Mouse (Mus musculus) embryonic facial prominence, embryonic 14.5 days (tissue): ENCODE results near the gene Mrpl11. TPM values are rescaled to one million over a fixed set of nuclear protein-coding genes. Genes with fewer than 3 reads are reported as not detected.
A peak's percentile ranks its signal among the peaks of the same experiment; 100 is the strongest.

Experiments
- ATAC-seq: fragments of 200-750 bp; cut with Nextera tagmentation; 2 replicates; pipeline ENCODE4 v1.8.0; 2017; ENCODE audit warnings: low read depth, moderate number of reproducible peaks, moderate TSS enrichment
- DNase-seq: peaks from one replicate; pipeline ENCODE4 v3.0.0-alpha.2; 2015; ENCODE audit warnings: low spot score
- H3K27ac ChIP-seq: fragments of 300-500 bp; sonication (generic); replicated peaks from 2 replicates; pipeline ENCODE4 v1.5.1; 2014; ENCODE audit warnings: low read depth, mild to moderate bottlenecking, low read length, moderate library complexity
- H3K27me3 ChIP-seq: fragments of 300-500 bp; sonication (generic); replicated peaks from 2 replicates; pipeline ENCODE4 v1.6.1; 2014; ENCODE audit warnings: low read length; ENCODE audit not compliant: control insufficient read depth, insufficient read depth
- H3K36me3 ChIP-seq: fragments of 300-500 bp; sonication (generic); 2 replicates; pipeline ENCODE4 v1.6.1; 2014; ENCODE audit warnings: low read length, mixed read lengths; ENCODE audit not compliant: control insufficient read depth, insufficient read depth
- H3K4me1 ChIP-seq: fragments of 300-500 bp; sonication (generic); 2 replicates; pipeline ENCODE4 v1.6.1; 2014; ENCODE audit warnings: antibody characterized with exemption, low read length; ENCODE audit not compliant: control insufficient read depth, insufficient read depth
- H3K4me2 ChIP-seq: fragments of 300-500 bp; sonication (generic); 2 replicates; pipeline ENCODE4 v1.6.1; 2014; ENCODE audit warnings: low read depth, mild to moderate bottlenecking, low read length, moderate library complexity, mixed read lengths
- H3K4me3 ChIP-seq: fragments of 300-500 bp; sonication (generic); 2 replicates; pipeline ENCODE4 v1.5.1; 2014; ENCODE audit warnings: low read depth, mild to moderate bottlenecking, low read length
- H3K9ac ChIP-seq: fragments of 300-500 bp; sonication (generic); 2 replicates; pipeline ENCODE4 v1.6.1; 2014; ENCODE audit warnings: low read depth, mild to moderate bottlenecking, low read length, moderate library complexity, mixed read lengths
- H3K9me3 ChIP-seq: fragments of 300-500 bp; sonication (generic); 2 replicates; pipeline ENCODE4 v1.6.1; 2016; ENCODE audit warnings: low read length; ENCODE audit not compliant: control insufficient read depth
- WGBS: fragments of 180-500 bp; shearing (Covaris S2); extraction: QIAGEN DNeasy Blood & Tissue Kit; methylation state at CpG from one replicate; pipeline ENCODE4 v1.1.7; 2014; 5-methylcytosine and 5-hydroxymethylcytosine counted together
- polyA plus RNA-seq: library from polyadenylated mRNA; unstranded; fragments of >200 nt; fragmentation: Nextera tagmentation; extraction: Ambion mirVana; gene quantifications from 2 replicates; pipeline ENCODE4 v1.2.1, GENCODE M21; 2014

Gene Mrpl11
- polyA plus RNA-seq, 1 experiment from 2014 or later, result 109 TPM

- Histone ChIP-seq H3K9ac (no peak overlapping the region), H3K27me3 (peaks cover 50% of the 10 kb centered on the region), H3K4me2 (0 out of 2 replicates have a peak overlapping the region, but pooled peaks have one; percentile 2), H3K4me3 (no peak overlapping the region), H3K27ac (no peak overlapping the region), H3K9me3 (no peaks in the 10 kb centered on the region), H3K4me1 (0 out of 2 replicates have a peak, but pooled peaks cover 3% of the 10 kb centered on the region), H3K36me3 (no peaks in the 10 kb centered on the region)
- DNase-seq (no peak), ATAC-seq (no peak)
- 24% methylated on average over 39 of the region's 47 CpGs for WGBS
Measured at GRCm38 (mm10) chr19:4989434-4990255, 27.7 kb downstream of the Mrpl11 start.

GRCm38 (mm10) chr19:4990256-4990625 lies 28.3 kb downstream of the Mrpl11 start, which contains the start of gene Npas4:
TSS of gene Npas4 (minus strand) at chr19:4990316.
- Histone ChIP-seq H3K27me3 (peaks cover 45% of the 10 kb centered on the region), H3K27ac (no peak within 1 kb of the TSS)
- WGBS, result 25% methylated on average over 4 of the region's 4 CpGs

GRCm38 (mm10) chr19:4990716-4991115 lies 28.8 kb downstream of the Mrpl11 start:
- Histone ChIP-seq H3K4me2 (no peak overlapping the region), H3K36me3 (no peaks in the 10 kb centered on the region)
- ATAC-seq, result no peak

More at GRCm38 (mm10) chr19:4990256-4990625, 28.3 kb downstream of the Mrpl11 start, which contains the start of gene Npas4:
- Histone ChIP-seq H3K4me2 (0 out of 2 replicates have a peak within 1 kb of the TSS, but pooled peaks have one; percentile 2), H3K4me1 (0 out of 2 replicates have a peak, but pooled peaks cover 3% of the 10 kb centered on the region), H3K36me3 (no peaks in the 10 kb centered on the region), H3K9ac (no peak within 1 kb of the TSS), H3K4me3 (no peak within 1 kb of the TSS), H3K9me3 (no peaks in the 10 kb centered on the region)
- ATAC-seq (no peak), DNase-seq (no peak)

GRCm38 (mm10) chr19:4992371-4992770 lies 30.4 kb downstream of the Mrpl11 start:
- H3K27ac ChIP-seq, result no peak overlapping the region
- 13% methylated on average over 8 of the region's 8 CpGs for WGBS
- no peak overlapping the region for H3K9ac ChIP-seq
- H3K4me2 ChIP-seq, result no peak overlapping the region
- no peak overlapping the region for H3K4me3 ChIP-seq
- no peak for DNase-seq
- H3K9me3 ChIP-seq, result no peaks in the 10 kb centered on the region
- H3K4me1 ChIP-seq, result 0 out of 2 replicates have a peak, but pooled peaks cover 3% of the 10 kb centered on the region
- H3K36me3 ChIP-seq, result no peaks in the 10 kb centered on the region
- ATAC-seq, result no peak
- peaks cover 43% of the 10 kb centered on the region for H3K27me3 ChIP-seq

More at GRCm38 (mm10) chr19:4990716-4991115, 28.8 kb downstream of the Mrpl11 start:
- WGBS, result 2% methylated on average over 18 of the region's 22 CpGs
- no peak overlapping the region for H3K4me3 ChIP-seq
- H3K27me3 ChIP-seq, result peaks cover 43% of the 10 kb centered on the region
- no peak overlapping the region for H3K27ac ChIP-seq
- H3K9ac ChIP-seq, result no peak overlapping the region
- H3K9me3 ChIP-seq, result no peaks in the 10 kb centered on the region
- 0 out of 2 replicates have a peak, but pooled peaks cover 3% of the 10 kb centered on the region for H3K4me1 ChIP-seq
- no peak for DNase-seq

- peak; percentile 55; the same call in 1 of the 2 replicates for ATAC-seq
- Histone ChIP-seq H3K36me3 (no peaks in the 10 kb centered on the region), H3K27me3 (peaks cover 43% of the 10 kb centered on the region), H3K27ac (no peak overlapping the region), H3K9me3 (no peaks in the 10 kb centered on the region), H3K9ac (no peak overlapping the region), H3K4me2 (no peak overlapping the region), H3K4me1 (0 out of 2 replicates have a peak, but pooled peaks cover 3% of the 10 kb centered on the region), H3K4me3 (no peak overlapping the region)
- WGBS, result 2% methylated on average over 9 of the region's 9 CpGs
- DNase-seq, result peak; percentile 80
Measured at GRCm38 (mm10) chr19:4992904-4993303, 31.0 kb downstream of the Mrpl11 start.

- Histone ChIP-seq H3K4me2 (no peak overlapping the region), H3K27me3 (peaks cover 42% of the 10 kb centered on the region)
Measured at GRCm38 (mm10) chr19:4994043-4994442, 32.1 kb downstream of the Mrpl11 start.

GRCm38 (mm10) chr19:4999445-5000140 lies 37.6 kb downstream of the Mrpl11 start:
- no peak for DNase-seq
- Histone ChIP-seq H3K36me3 (no peaks in the 10 kb centered on the region), H3K4me2 (no peak overlapping the region), H3K4me1 (peaks cover 7% of the 10 kb centered on the region), H3K9me3 (no peaks in the 10 kb centered on the region), H3K27ac (no peak overlapping the region), H3K4me3 (no peak overlapping the region), H3K9ac (no peak overlapping the region), H3K27me3 (no peaks in the 10 kb centered on the region)
- WGBS, result 59% methylated on average over 6 of the region's 6 CpGs
- ATAC-seq, result no peak

More at GRCm38 (mm10) chr19:4994043-4994442, 32.1 kb downstream of the Mrpl11 start:
- ATAC-seq, result no peak
- no peak overlapping the region for H3K4me3 ChIP-seq
- 0 out of 2 replicates have a peak, but pooled peaks cover 3% of the 10 kb centered on the region for H3K4me1 ChIP-seq
- no peak overlapping the region for H3K9ac ChIP-seq
- WGBS, result 66% methylated on average over 5 of the region's 5 CpGs
- DNase-seq, result no peak
- no peaks in the 10 kb centered on the region for H3K9me3 ChIP-seq
- no peaks in the 10 kb centered on the region for H3K36me3 ChIP-seq
- H3K27ac ChIP-seq, result no peak overlapping the region

- WGBS, result 1% methylated on average over 34 of the region's 39 CpGs
- Histone ChIP-seq H3K9me3 (no peaks in the 10 kb centered on the region), H3K36me3 (no peaks in the 10 kb centered on the region), H3K9ac (0 out of 2 replicates have a peak overlapping the region, but pooled peaks have one; percentile 46), H3K27me3 (no peaks in the 10 kb centered on the region), H3K4me2 (peak overlapping the region; percentile 52), H3K4me3 (peak overlapping the region; percentile 22), H3K4me1 (peaks cover 7% of the 10 kb centered on the region), H3K27ac (peak overlapping the region; percentile 66; the same call in 1 of the 2 replicates)
- peak; percentile 95 for ATAC-seq
- DNase-seq, result peak; percentile 96
Measured at GRCm38 (mm10) chr19:5001666-5002406, 39.9 kb downstream of the Mrpl11 start.
